ENCODE assay signal across 18 mouse cellular contexts in genomic region chr17:43803764-43804163, GRCm38 (mm10). TPM values are rescaled to one million over a fixed set of nuclear protein-coding genes. Genes with fewer than 3 reads are reported as not detected.
DNase-seq lines count a peak whose midpoint lies in the region; ATAC-seq lines count a peak whose summit lies in the region.
"Had no signal": no experiment of that assay in that cellular context is flagged by ENCODE, and none has a peak within 500 bp of the region (broad histone marks: within the 10 kb centered on the region; RNA-seq: fewer than 3 reads in every experiment).

No protein-coding gene starts in this region.

- H3K9ac ChIP-seq in hindbrain, embryonic 15.5 days = no peak overlapping the region
- no peak overlapping the region for H3K9ac ChIP-seq in hindbrain, embryonic 11.5 days (ENCODE audit: low read depth, low read length)
- H3K9ac ChIP-seq: hindbrain, embryonic 12.5 days; lung, embryonic 15.5 days; neural tube, embryonic 13.5 days had no signal

- no peaks in the 10 kb centered on the region for H3K36me3 ChIP-seq in hindbrain, embryonic 15.5 days
- H3K36me3 ChIP-seq in hindbrain, embryonic 11.5 days (ENCODE audit: control insufficient read depth, insufficient read depth, low read length) = no peaks in the 10 kb centered on the region
- H3K36me3 ChIP-seq: hindbrain, embryonic 12.5 days; lung, embryonic 15.5 days; neural tube, embryonic 13.5 days had no signal

- H3K9me3 ChIP-seq in hindbrain, embryonic 15.5 days = no peaks in the 10 kb centered on the region
- no peaks in the 10 kb centered on the region for H3K9me3 ChIP-seq in hindbrain, embryonic 11.5 days (ENCODE audit: control insufficient read depth, low read length)
- H3K9me3 ChIP-seq: hindbrain, embryonic 12.5 days; lung, embryonic 15.5 days; neural tube, embryonic 13.5 days had no signal

- ATAC-seq in hindbrain, embryonic 15.5 days (ENCODE audit: low FRiP score, low read depth) = no peak
- no peak for ATAC-seq in hindbrain, embryonic 11.5 days (ENCODE audit: low FRiP score)
- ATAC-seq: forebrain, embryonic 14.5 days had no signal

- H3K27ac ChIP-seq in hindbrain, embryonic 15.5 days (replicated peaks) = no peak overlapping the region
- H3K27ac ChIP-seq in hindbrain, embryonic 11.5 days (ENCODE audit: low read depth, low read length) = no peak overlapping the region
- H3K27ac ChIP-seq: hindbrain, embryonic 12.5 days; lung, embryonic 15.5 days; neural tube, embryonic 13.5 days had no signal

- peaks cover 21% of the 10 kb centered on the region; the same call in 1 of the 2 replicates for H3K4me1 ChIP-seq in hindbrain, embryonic 15.5 days (replicated peaks)
- H3K4me1 ChIP-seq in hindbrain, embryonic 11.5 days (replicated peaks; ENCODE audit: control insufficient read depth, insufficient read depth, low read length) = no peaks in the 10 kb centered on the region

- no peak overlapping the region for H3K4me3 ChIP-seq in hindbrain, embryonic 15.5 days
- no peak overlapping the region for H3K4me3 ChIP-seq in hindbrain, embryonic 11.5 days (ENCODE audit: low read depth, low read length)
- H3K4me3 ChIP-seq: hindbrain, embryonic 12.5 days; lung, embryonic 15.5 days; neural tube, embryonic 13.5 days had no signal

- DNase-seq in adrenal gland, adult 2 months = peak; percentile 8
- no peak for DNase-seq in adrenal gland, adult 8-10 months
- DNase-seq in hindbrain, embryonic 11.5 days (ENCODE audit: low spot score) = no peak
- peak; percentile 59 to 73 for DNase-seq in heart, adult 9 months (ENCODE audit: low spot score in 2 of 2)
- DNase-seq in heart, postnatal 25 days (ENCODE audit: low spot score) = peak; percentile 19
- DNase-seq in spleen, adult 12 weeks (ENCODE audit: low spot score) = no peak
- no peak for DNase-seq in thymus, postnatal 4 days
- DNase-seq: adrenal gland, postnatal 25 days; kidney, adult 18-20 months; kidney, postnatal 25 days; thymus, adult 18-20 months had no signal

- 0 out of 2 replicates have a peak overlapping the region, but pooled peaks have one; percentile 3 for H3K4me2 ChIP-seq in hindbrain, embryonic 15.5 days
- no peak overlapping the region for H3K4me2 ChIP-seq in hindbrain, embryonic 11.5 days (replicated peaks; ENCODE audit: low read depth, low read length)
- H3K4me2 ChIP-seq: hindbrain, embryonic 12.5 days; liver, embryonic 11.5 days; lung, embryonic 15.5 days; neural tube, embryonic 13.5 days had no signal

- no peaks in the 10 kb centered on the region for H3K27me3 ChIP-seq in hindbrain, embryonic 15.5 days
- H3K27me3 ChIP-seq in hindbrain, embryonic 11.5 days (ENCODE audit: control insufficient read depth, insufficient read depth, low read length) = no peaks in the 10 kb centered on the region

- intact Hi-C loops in heart, postnatal 25 days (cut with DNase I) = loop anchor here (5.0 kb wide), 2 partner anchors 224 to 329 kb away; no protein-coding TSS in a partner anchor

- WGBS in hindbrain, embryonic 15.5 days = 85% methylated on average over 6 of the region's 6 CpGs
- 81% methylated on average over 6 of the region's 6 CpGs for WGBS in hindbrain, embryonic 11.5 days

RNA-seq across cellular contexts. Expression of gene Rcan2, which starts 2.6 kb away (rescaled TPM):
- total RNA-seq in adrenal gland, adult 2 months (2021) = 1 to 10 TPM; 5.2 to 6.9 TPM
- 2.3 and 2.6 TPM in 2 replicates for polyA plus RNA-seq in adrenal gland, adult 2 months (2012; rRNA removed)
- total RNA-seq in adrenal gland, adult 8-10 months (2022) = 1 to 10 TPM; 7.2 to 8.7 (median 7.9) TPM
- polyA plus RNA-seq in hindbrain, embryonic 15.5 days (2015; fragmentation: Nextera tagmentation; extraction: Ambion mirVana) = 123 and 132 TPM in 2 replicates
- 32.3 and 37.6 TPM in 2 replicates for polyA plus RNA-seq in hindbrain, embryonic 11.5 days (2014; fragmentation: Nextera tagmentation; extraction: Ambion mirVana)
- total RNA-seq in heart, postnatal 25 days (2021) = 100 to 1,000 TPM; 355 to 379 TPM
- total RNA-seq: megakaryocyte progenitor cell, adult 5-6 weeks had no signal

Comparison
In these comparisons a context has a peak if more than half of its experiments do, and no peak if none do; other contexts are left out.
1. DNase-seq: peak in adrenal gland, adult 2 months (single experiment), heart, adult 9 months (2 of 2) and heart, postnatal 25 days (single experiment); none in adrenal gland, adult 8-10 months (single experiment), hindbrain, embryonic 11.5 days (single experiment), spleen, adult 12 weeks (single experiment) and thymus, postnatal 4 days (single experiment).
2. RNA of gene Rcan2, which starts 2.6 kb away (total RNA-seq): 355 to 379 TPM in heart, postnatal 25 days; 7.2 to 8.7 TPM in adrenal gland, adult 8-10 months and 5.2 to 6.9 TPM in adrenal gland, adult 2 months; every median in the first group is over 10 times any median in the second.